Mouse (Mus musculus): Measurements from ENCODE around the gene Ubc.

Gene Ubc

GRCm38 (mm10) chr5:125382673-125383558 lies 7.1 kb downstream of the Ubc start:
- DNase-seq (ENCODE audit: low spot score), result no peak

GRCm38 (mm10) chr5:125381954-125382672 lies 7.9 kb downstream of the Ubc start:
- DNase-seq (ENCODE audit: low spot score), result no peak

- no peak for DNase-seq (ENCODE audit: low spot score)
Observed at GRCm38 (mm10) chr5:125378919-125379318, 11.1 kb downstream of the Ubc start.

GRCm38 (mm10) chr5:125377214-125377613 lies 12.8 kb downstream of the Ubc start:
- no peak for DNase-seq (ENCODE audit: low spot score)

GRCm38 (mm10) chr5:125375871-125376270 lies 14.1 kb downstream of the Ubc start:
- no peak for DNase-seq (ENCODE audit: low spot score)

- no peak for DNase-seq (ENCODE audit: low spot score)
Observed at GRCm38 (mm10) chr5:125372027-125372426, 18.0 kb downstream of the Ubc start.

- no peak for DNase-seq (ENCODE audit: low spot score)
Observed at GRCm38 (mm10) chr5:125370950-125371693, 18.9 kb downstream of the Ubc start.

GRCm38 (mm10) chr5:125368568-125368967 lies 21.4 kb downstream of the Ubc start:
- peak; percentile 75 for DNase-seq (ENCODE audit: low spot score)

- no peak for DNase-seq (ENCODE audit: low spot score)
Observed at GRCm38 (mm10) chr5:125368156-125368555, 21.8 kb downstream of the Ubc start.

- no peak for DNase-seq (ENCODE audit: low spot score)
Observed at GRCm38 (mm10) chr5:125364851-125365429, 25.1 kb downstream of the Ubc start.

- no peak for DNase-seq (ENCODE audit: low spot score)
Observed at GRCm38 (mm10) chr5:125363894-125364293, 26.1 kb downstream of the Ubc start.

GRCm38 (mm10) chr5:125360981-125361510 lies 29.0 kb downstream of the Ubc start:
- DNase-seq (ENCODE audit: low spot score), result no peak

- no peak for DNase-seq (ENCODE audit: low spot score)
Observed at GRCm38 (mm10) chr5:125360566-125360965, 29.4 kb downstream of the Ubc start.

GRCm38 (mm10) chr5:125358270-125358608 lies 31.8 kb downstream of the Ubc start:
- no peak for DNase-seq (ENCODE audit: low spot score)

- DNase-seq (ENCODE audit: low spot score), result no peak
Observed at GRCm38 (mm10) chr5:125357543-125358269, 32.3 kb downstream of the Ubc start.

GRCm38 (mm10) chr5:125355650-125356049 lies 34.4 kb downstream of the Ubc start:
- DNase-seq (ENCODE audit: low spot score), result no peak

- DNase-seq (ENCODE audit: low spot score), result no peak
Observed at GRCm38 (mm10) chr5:125354885-125355492, 35.0 kb downstream of the Ubc start.

GRCm38 (mm10) chr5:125352781-125353294 lies 37.2 kb downstream of the Ubc start:
- DNase-seq (ENCODE audit: low spot score), result no peak

GRCm38 (mm10) chr5:125351939-125352338 lies 38.1 kb downstream of the Ubc start:
- no peak for DNase-seq (ENCODE audit: low spot score)

- DNase-seq (ENCODE audit: low spot score), result no peak
Observed at GRCm38 (mm10) chr5:125351057-125351456, 38.9 kb downstream of the Ubc start.

- no peak for DNase-seq (ENCODE audit: low spot score)
Observed at GRCm38 (mm10) chr5:125349391-125349790, 40.6 kb downstream of the Ubc start.

Measured in layer of hippocampus, adult 9-10 months (tissue).